Mouse (Mus musculus) layer of hippocampus, adult 9-11 months (tissue): ENCODE measurements around the gene Srsf11.

Experiments used
- DNase-seq: peaks from one replicate; pipeline ENCODE4 v3.0.0; 2022

The Srsf11 gene

DNA sequence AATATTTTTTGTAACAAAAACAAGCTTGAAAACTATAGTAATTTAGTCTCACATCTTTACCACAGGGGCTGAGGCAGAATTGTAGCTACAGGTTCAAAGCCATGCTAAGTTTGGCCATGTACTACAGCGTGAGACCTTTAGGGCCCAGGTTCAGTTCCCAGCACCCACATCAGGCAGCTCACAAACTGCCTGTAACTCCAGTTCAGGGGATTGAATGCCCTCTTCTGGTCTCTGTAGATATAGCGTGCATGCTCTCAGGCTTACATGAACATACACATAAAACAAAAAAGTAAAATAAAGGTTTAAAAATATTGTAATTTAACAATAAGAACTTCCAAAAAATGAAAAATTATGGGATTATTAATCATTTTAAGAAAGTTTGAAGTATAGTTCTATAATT, 63.2 kb downstream of the Srsf11 start:
- DNase-seq = no peak

DNA sequence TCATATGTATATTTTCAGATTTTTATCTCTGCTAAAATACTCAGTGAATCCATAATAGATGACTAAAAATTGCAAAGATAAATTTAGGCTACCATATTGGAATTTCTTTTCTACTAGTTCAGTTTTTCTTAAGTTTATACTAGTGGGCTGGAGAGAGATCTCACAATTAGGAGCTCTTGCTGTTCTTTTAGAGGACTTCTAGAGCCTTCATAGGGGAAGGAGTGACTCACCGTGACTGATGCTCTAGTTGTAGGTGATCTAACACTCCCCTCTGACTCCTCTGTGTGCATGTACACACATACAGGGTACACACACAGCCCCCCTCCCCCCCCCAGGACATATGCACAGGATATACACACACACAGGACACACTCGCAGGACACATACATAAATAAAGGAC, 65.3 kb downstream of the Srsf11 start:
- no peak for DNase-seq
